Mouse (Mus musculus): ENCODE measurements around the gene Acat1. TPM values are rescaled to one million over a fixed set of nuclear protein-coding genes. Genes with fewer than 3 reads are reported as not detected.

Acat1 gene
- 80.2 and 81.6 TPM in 2 replicates for polyA plus RNA-seq (2012; rRNA removed)

DNA sequence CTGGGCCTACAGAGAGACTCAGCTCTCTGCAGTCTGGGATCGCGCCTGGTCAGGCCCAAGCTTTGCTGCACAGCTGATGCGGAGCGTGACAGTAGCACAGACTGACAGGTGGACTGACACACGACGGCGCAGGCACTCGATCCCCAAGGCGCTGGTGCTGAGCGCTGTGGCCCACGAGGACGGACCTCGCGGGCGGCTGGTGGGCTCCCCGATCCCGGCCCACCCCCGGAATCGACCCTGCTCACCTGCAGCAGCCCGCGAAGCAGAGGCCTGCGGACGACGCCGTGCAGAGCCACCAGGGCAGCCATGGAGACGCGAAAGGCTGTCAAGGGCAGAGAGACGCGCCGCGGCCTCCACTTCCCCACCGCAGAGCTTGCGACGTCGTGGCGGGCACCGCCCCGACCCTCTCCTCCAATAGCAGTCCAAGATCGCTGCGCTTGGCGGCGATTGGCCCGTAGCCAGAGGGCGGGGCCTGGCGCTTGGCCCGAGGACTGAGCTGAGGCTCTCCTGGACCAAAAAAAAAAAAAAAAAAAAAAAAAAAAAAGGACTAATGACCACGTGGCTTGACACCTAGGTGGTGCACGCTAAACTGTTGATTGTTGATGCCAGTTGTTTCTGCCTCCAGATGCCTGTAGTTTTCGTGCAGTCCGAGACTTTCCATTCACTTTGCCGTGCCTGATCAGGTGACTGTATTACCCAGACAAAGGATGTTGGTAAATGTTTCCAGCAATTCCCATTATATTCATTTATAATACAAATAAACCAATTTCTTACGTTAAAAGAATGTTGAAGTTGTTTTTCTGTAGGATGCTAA, at the start of gene Acat1:
Gene Acat1, minus strand, starts transcription at position 415 of the 814 bp plus-strand sequence.
- no peaks in the 10 kb centered on the region for H3K27me3 ChIP-seq (ENCODE audit: control insufficient read depth, insufficient read depth, low read length)
- DNase-seq = peak; percentile 95
- 1% methylated on average over 52 of the region's 52 CpGs for WGBS
- TF ChIP-seq POLR2A (IDR thresholded peaks at IDR 0.05; ENCODE audit: borderline replicate concordance, insufficient read depth, low read length) = peak; percentile 83
- TF ChIP-seq CTCF (IDR thresholded peaks at IDR 0.05; ENCODE audit: borderline replicate concordance, insufficient read depth, low read depth, low read length) = no peak
- H3K27ac ChIP-seq (ENCODE audit: insufficient read depth, low read length) = peak within 1 kb of the TSS; percentile 82
- H3K4me3 ChIP-seq (replicated peaks; ENCODE audit: insufficient read depth, low read depth, low read length) = peak within 1 kb of the TSS; percentile 93
- no peaks in the 10 kb centered on the region for H3K4me1 ChIP-seq (ENCODE audit: control insufficient read depth, insufficient read depth, low read length)

DNA sequence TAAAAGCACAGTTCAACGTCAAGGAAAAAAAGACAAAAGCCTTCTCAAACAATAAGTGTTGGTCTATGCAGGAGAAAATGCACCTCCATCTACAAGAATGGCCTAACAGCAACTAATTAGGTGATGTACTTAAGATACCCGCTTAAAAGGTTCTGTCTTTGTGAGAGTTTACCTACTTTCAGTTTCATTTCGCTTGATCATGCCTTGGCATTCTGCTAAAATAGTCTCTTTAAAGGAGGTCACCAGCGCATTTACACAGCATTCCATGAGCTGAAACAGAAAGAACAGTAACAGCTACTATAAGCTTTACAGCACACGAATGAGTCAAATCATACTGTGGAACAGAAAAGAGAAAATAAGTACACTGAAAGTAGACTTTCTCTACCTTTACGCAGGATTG, 24.6 kb upstream of the Acat1 start:
- no peak for DNase-seq
- TF ChIP-seq CTCF (IDR thresholded peaks at IDR 0.05; ENCODE audit: borderline replicate concordance, insufficient read depth, low read depth, low read length) (no peak), POLR2A (IDR thresholded peaks at IDR 0.05; ENCODE audit: borderline replicate concordance, insufficient read depth, low read length) (no peak)
- WGBS = 92% methylated on average over 6 of the region's 6 CpGs
- Histone ChIP-seq H3K27me3 (ENCODE audit: control insufficient read depth, insufficient read depth, low read length) (no peaks in the 10 kb centered on the region), H3K4me3 (replicated peaks; ENCODE audit: insufficient read depth, low read depth, low read length) (no peak overlapping the region), H3K4me1 (ENCODE audit: control insufficient read depth, insufficient read depth, low read length) (no peaks in the 10 kb centered on the region), H3K27ac (ENCODE audit: insufficient read depth, low read length) (no peak overlapping the region)

DNA sequence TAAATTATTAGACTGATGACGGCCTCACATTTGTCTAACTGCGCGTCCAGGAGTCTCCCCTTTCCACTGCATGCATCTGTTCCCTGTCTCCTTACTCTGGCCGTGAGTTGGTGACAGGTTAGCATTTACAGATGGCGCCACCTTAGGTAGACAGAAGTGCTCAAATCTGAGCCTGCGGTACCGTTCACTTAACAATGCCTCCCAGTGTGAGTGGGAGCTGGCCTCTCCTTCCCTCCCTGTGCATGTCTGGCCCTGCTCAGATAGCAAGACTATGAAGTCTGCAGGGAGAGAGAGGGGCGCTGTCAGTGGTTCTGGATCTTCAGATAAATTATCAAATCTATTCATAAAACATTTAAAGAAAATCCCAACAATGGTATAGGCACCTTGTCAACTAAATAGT, 5.1 kb upstream of the Acat1 start:
- Histone ChIP-seq H3K4me1 (ENCODE audit: control insufficient read depth, insufficient read depth, low read length) (no peaks in the 10 kb centered on the region), H3K27me3 (ENCODE audit: control insufficient read depth, insufficient read depth, low read length) (no peaks in the 10 kb centered on the region), H3K27ac (ENCODE audit: insufficient read depth, low read length) (no peak overlapping the region), H3K4me3 (replicated peaks; ENCODE audit: insufficient read depth, low read depth, low read length) (no peak overlapping the region)
- 76% methylated on average over 8 of the region's 8 CpGs for WGBS
- TF ChIP-seq CTCF (IDR thresholded peaks at IDR 0.05; ENCODE audit: borderline replicate concordance, insufficient read depth, low read depth, low read length) = no peak
- TF ChIP-seq POLR2A (IDR thresholded peaks at IDR 0.05; ENCODE audit: borderline replicate concordance, insufficient read depth, low read length) = no peak
- DNase-seq = no peak

DNA sequence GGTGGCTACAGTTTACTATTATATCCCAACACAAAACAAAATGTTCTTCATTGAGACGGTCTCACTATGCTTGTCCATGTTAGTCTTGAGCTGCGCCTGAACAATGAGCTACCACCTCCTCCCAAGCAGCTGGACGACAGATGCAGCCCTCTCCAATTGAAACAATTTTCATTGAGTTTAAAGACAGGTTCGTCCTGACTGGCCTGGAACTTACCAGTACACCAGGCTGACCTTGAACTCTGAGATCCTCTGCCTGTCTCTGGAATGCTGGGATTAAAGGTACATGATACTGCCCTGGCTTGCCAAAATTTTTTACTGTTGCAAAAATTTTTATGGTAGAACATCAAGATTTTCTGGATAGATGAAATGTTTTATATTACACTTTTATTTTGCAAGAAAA, 4.1 kb upstream of the Acat1 start:
- H3K4me3 ChIP-seq (replicated peaks; ENCODE audit: insufficient read depth, low read depth, low read length) = no peak overlapping the region

DNA sequence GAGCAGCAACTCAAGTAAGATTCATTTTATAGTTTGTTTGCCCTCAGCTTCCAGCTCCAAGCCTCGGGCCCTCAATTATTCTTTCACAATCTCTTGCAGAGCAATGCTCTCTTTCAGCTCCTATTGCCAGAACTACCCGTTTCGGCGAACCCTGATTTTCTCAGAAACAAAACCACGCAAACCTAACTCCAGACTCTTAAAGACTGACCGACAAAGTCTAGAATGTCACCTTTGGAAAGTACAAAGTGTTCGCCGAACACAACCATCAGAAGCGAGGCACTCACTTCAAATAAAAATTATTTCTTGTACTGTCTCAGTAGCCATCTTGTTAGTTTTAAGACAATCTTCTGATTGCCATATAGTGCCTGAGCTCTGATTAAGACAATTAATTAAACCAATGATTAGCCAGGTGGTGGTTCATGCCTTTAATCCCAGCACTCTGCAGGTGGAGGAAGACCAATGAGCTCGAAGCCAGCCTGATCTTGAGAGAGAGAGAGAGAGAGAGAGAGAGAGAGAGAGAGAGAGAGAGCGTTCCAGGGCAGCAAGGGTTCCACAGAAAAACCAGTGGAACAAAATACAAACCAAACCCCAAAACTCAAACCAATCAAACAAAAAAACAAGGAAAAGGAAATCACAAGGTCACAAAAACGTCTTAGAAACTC, 745 bp downstream of the Acat1 start:
- peak overlapping the region; percentile 82 for H3K27ac ChIP-seq (ENCODE audit: insufficient read depth, low read length)
- H3K4me3 ChIP-seq (replicated peaks; ENCODE audit: insufficient read depth, low read depth, low read length) = peak overlapping the region; percentile 93
- no peaks in the 10 kb centered on the region for H3K27me3 ChIP-seq (ENCODE audit: control insufficient read depth, insufficient read depth, low read length)
- no peak for DNase-seq
- WGBS = 47% methylated on average over 12 of the region's 12 CpGs
- no peak for TF ChIP-seq CTCF (IDR thresholded peaks at IDR 0.05; ENCODE audit: borderline replicate concordance, insufficient read depth, low read depth, low read length)
- peaks cover 7% of the 10 kb centered on the region for H3K4me1 ChIP-seq (ENCODE audit: control insufficient read depth, insufficient read depth, low read length)

More for the DNA sequence above, 4.1 kb upstream of the Acat1 start:
- Histone ChIP-seq H3K4me1 (ENCODE audit: control insufficient read depth, insufficient read depth, low read length) (no peaks in the 10 kb centered on the region), H3K27me3 (ENCODE audit: control insufficient read depth, insufficient read depth, low read length) (no peaks in the 10 kb centered on the region), H3K27ac (ENCODE audit: insufficient read depth, low read length) (no peak overlapping the region)
- DNase-seq = no peak
- 83% methylated on average over 4 of the region's 4 CpGs for WGBS
- TF ChIP-seq POLR2A (IDR thresholded peaks at IDR 0.05; ENCODE audit: borderline replicate concordance, insufficient read depth, low read length) (no peak), CTCF (IDR thresholded peaks at IDR 0.05; ENCODE audit: borderline replicate concordance, insufficient read depth, low read depth, low read length) (no peak)

DNA sequence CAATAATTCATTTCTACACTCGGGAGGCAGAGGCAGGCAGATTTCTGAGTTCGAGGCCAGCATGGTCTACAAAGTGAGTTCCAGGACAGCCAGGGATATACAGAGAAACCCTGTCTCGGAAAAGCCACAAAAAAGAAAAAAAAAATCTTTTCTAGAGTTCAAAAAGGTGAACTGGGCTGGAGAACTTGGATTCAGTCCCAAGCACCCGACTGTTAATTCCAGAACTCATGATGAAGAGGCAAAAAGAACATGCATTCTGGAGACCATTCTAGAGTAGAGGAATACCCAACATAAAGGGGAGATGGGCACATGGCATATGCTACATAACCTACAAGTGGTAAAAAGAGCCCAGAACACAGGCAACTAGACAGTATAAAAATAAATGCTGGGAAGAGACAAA, 2.4 kb downstream of the Acat1 start:
- no peaks in the 10 kb centered on the region for H3K27me3 ChIP-seq (ENCODE audit: control insufficient read depth, insufficient read depth, low read length)
- no peak overlapping the region for H3K4me3 ChIP-seq (replicated peaks; ENCODE audit: insufficient read depth, low read depth, low read length)

DNA sequence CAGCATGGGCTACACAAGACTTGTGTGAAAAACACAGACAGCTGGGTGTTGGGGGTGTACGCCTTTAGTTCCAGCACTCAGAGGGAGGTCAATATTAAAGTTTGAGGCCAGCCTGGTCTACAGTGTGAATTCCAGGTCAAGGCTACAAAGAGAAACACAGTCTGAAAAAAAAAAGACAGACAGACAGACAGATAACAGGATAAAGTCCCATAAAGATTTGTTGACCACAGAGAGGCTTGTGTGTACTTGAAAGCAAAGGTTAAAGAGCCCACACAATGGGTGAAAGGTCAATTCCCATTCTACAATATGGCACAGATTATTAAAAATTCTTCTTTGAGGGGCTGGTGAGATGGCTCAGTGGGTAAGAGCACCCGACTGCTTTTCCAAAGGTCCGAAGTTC, 3.0 kb downstream of the Acat1 start:
- H3K4me1 ChIP-seq (ENCODE audit: control insufficient read depth, insufficient read depth, low read length) = peaks cover 9% of the 10 kb centered on the region
- WGBS = 90% methylated on average over 3 of the region's 3 CpGs
- TF ChIP-seq CTCF (IDR thresholded peaks at IDR 0.05; ENCODE audit: borderline replicate concordance, insufficient read depth, low read depth, low read length) (no peak), POLR2A (IDR thresholded peaks at IDR 0.05; ENCODE audit: borderline replicate concordance, insufficient read depth, low read length) (no peak)
- H3K4me3 ChIP-seq (replicated peaks; ENCODE audit: insufficient read depth, low read depth, low read length) = no peak overlapping the region
- no peak for DNase-seq
- H3K27ac ChIP-seq (ENCODE audit: insufficient read depth, low read length) = no peak overlapping the region
- no peaks in the 10 kb centered on the region for H3K27me3 ChIP-seq (ENCODE audit: control insufficient read depth, insufficient read depth, low read length)

More for the DNA sequence above, 2.4 kb downstream of the Acat1 start:
- WGBS = 74% methylated on average over 4 of the region's 4 CpGs
- DNase-seq = no peak
- TF ChIP-seq POLR2A (IDR thresholded peaks at IDR 0.05; ENCODE audit: borderline replicate concordance, insufficient read depth, low read length) (no peak), CTCF (IDR thresholded peaks at IDR 0.05; ENCODE audit: borderline replicate concordance, insufficient read depth, low read depth, low read length) (no peak)
- peaks cover 9% of the 10 kb centered on the region for H3K4me1 ChIP-seq (ENCODE audit: control insufficient read depth, insufficient read depth, low read length)
- no peak overlapping the region for H3K27ac ChIP-seq (ENCODE audit: insufficient read depth, low read length)

DNA sequence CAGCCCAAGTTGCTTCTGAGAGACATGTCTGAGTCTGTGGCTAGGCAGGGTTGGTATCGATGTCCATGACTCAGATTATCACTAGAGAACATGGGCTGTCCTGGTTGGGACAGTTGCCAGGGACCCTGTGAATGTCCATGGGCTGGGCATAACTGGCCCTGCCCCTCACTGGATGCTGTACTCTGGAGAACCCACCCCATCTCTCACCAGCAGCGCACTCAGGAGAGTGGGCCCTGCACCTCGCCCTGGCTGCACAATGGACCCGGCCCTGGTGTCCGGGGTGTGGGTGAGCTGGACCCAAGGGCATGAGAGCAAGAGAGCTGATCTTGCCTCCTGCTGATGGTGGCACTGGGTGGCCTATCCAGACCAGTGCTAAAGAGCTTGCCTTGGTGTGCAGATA, 5.2 kb downstream of the Acat1 start:
- no peak overlapping the region for H3K4me3 ChIP-seq (replicated peaks; ENCODE audit: insufficient read depth, low read depth, low read length)
- 83% methylated on average over 5 of the region's 5 CpGs for WGBS
- H3K4me1 ChIP-seq (ENCODE audit: control insufficient read depth, insufficient read depth, low read length) = peaks cover 9% of the 10 kb centered on the region
- TF ChIP-seq POLR2A (IDR thresholded peaks at IDR 0.05; ENCODE audit: borderline replicate concordance, insufficient read depth, low read length) (no peak), CTCF (IDR thresholded peaks at IDR 0.05; ENCODE audit: borderline replicate concordance, insufficient read depth, low read depth, low read length) (no peak)
- no peaks in the 10 kb centered on the region for H3K27me3 ChIP-seq (ENCODE audit: control insufficient read depth, insufficient read depth, low read length)
- no peak for DNase-seq
- no peak overlapping the region for H3K27ac ChIP-seq (ENCODE audit: insufficient read depth, low read length)

Data from cerebellum, adult 2 months (tissue).